Mouse (Mus musculus): ENCODE data around the gene Clca3a2.
A peak's percentile ranks its signal among the peaks of the same experiment; 100 is the strongest.
"Not testable (repeated sequence)": the region's sequence is repeated elsewhere in the genome, so short reads cannot be mapped to it uniquely, and the experiment has no call there.

The Clca3a2 gene

DNA sequence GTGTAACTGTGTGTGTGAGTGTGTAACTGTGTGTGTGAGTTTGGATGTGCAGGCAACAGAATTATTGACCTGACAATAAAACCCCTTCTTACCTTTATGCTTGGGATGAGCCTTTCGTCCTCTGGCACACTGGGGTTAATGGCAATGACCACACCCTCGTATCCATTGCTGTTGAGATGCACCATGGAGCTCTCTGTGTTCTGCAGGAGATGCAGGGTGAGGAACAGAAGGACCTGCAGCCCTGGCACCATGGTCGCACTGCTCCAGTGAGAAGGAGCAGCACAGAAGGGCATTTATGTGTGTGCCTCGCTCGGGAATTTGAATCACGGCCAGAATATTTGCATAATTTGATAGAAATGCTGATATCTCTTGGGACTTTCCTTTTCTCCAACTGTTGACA is at the start of gene Clca3a2:
Gene Clca3a2, minus strand, starts transcription at position 276 of the 400 bp plus-strand sequence.
- DNase-seq (ENCODE audit: low spot score in 2 of 2), result not testable (repeated sequence)

GRCm38 (mm10) chr3:144849584-144849983 is 30.3 kb upstream of the Clca3a2 start:
- DNase-seq (ENCODE audit: low spot score in 2 of 2), result no peak

DNA sequence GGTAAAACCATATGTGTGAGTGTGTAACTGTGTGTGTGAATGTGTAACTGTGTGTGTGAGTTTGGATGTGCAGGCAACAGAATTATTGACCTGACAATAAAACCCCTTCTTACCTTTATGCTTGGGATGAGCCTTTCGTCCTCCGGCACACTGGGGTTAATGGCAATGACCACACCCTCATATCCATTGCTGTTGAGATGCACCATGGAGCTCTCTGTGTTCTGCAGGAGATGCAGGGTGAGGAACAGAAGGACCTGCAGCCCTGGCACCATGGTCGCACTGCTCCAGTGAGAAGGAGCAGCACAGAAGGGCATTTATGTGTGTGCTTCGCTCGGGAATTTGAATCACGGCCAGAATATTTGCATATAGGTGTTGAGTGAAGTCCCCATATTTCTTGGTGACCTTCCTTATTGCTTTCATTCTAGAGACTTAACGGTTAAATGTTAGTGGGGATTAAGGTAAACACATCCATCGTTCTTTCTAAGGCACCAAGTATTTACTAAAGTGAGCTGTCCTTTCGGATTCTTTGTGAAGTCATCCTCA is 29.8 kb upstream of the Clca3a2 start, which contains the start of gene Clca3b:
Gene Clca3b, minus strand, starts transcription at position 344 of the 543 bp plus-strand sequence.
- DNase-seq (ENCODE audit: low spot score in 2 of 2), result not testable (repeated sequence)

GRCm38 (mm10) chr3:144827257-144827656 is 8.0 kb upstream of the Clca3a2 start:
- DNase-seq (ENCODE audit: low spot score in 2 of 2), result no peak

DNA sequence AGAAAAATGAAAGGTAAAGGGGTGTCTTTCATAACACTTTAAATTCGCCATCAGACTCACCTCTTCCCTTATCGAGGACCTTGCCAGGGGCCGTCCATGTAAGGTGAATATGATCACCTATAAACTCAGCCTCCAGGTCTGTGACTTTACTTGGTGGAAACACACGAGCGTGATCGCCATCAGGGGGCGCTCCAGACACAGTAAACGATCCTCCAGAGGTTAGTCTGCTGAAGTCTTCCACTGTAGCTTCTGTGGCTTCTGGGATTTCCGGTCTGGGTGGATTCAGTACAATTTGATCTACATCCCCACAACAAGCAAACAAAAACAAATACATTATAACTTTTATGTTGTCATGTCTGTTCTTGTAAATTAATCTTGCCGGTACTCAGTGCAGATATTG is 5.9 kb upstream of the Clca3a2 start:
- peak; percentile 44 to 86 for DNase-seq (ENCODE audit: low spot score in 2 of 2)

- no peak for DNase-seq (ENCODE audit: low spot score in 2 of 2)
These were observed 4.0 kb upstream of the Clca3a2 start for GRCm38 (mm10) chr3:144823331-144823730.

GRCm38 (mm10) chr3:144820632-144821031 is 1.3 kb upstream of the Clca3a2 start:
- DNase-seq (ENCODE audit: low spot score in 2 of 2), result no peak

DNA sequence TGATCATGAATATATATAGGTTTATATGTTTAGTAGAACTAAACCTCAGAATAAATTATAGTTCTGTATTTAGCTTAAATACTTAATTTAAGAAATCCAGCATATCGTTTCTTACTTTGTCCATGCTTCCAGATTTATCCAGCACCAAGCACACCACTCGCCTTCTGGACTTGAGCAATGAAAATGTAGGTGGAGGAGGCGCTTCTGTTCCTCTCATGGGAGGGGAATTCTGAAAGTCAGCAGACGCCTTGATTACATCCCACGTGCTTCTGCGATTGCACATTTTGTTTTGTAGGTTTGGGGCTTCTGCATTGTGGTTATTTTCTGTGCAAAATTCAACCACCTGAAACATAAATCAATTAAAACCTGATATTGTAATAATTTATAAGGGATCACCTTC is 6.0 kb downstream of the Clca3a2 start:
- DNase-seq (ENCODE audit: low spot score in 2 of 2), result not testable (repeated sequence)

GRCm38 (mm10) chr3:144811821-144812220 is 7.5 kb downstream of the Clca3a2 start:
- DNase-seq (ENCODE audit: low spot score in 2 of 2), result no peak

DNA sequence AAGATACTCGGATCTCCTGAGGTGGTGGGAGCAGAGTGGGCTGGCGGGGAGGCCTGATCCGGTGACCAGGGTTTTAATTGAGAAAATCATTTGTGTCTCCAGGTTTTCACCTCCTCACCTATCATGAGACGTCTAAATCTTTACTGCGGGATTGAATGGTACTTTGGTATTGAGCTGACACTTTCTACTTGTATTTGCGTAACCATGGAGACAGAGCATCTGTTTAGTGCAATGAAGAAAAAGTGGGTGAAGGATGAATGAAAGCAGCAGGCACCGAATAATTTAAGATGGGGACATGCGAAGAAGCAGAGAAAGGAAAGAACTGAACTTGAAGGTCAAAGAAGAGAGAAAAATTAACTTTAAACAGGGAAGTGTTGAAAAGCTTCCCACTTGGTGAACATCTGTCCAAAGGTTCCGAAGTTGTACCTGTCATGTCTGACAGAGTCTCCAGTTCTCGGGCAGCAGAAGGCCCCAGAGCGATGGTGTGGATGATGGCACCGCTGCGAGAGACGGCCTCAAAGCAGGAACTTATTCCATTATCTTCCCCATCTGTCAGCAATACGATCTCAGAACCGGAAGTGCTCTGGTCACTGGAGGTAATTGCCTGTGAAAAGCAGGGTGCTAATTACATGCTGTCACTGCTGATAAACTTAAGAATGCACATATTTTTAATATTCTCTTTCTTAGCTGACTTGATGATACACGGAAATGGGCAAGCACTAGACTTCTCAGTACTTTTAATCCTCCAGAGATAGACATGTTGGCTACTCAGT is 11.0 kb downstream of the Clca3a2 start:
- not testable (repeated sequence) for DNase-seq (ENCODE audit: low spot score in 2 of 2)

DNA sequence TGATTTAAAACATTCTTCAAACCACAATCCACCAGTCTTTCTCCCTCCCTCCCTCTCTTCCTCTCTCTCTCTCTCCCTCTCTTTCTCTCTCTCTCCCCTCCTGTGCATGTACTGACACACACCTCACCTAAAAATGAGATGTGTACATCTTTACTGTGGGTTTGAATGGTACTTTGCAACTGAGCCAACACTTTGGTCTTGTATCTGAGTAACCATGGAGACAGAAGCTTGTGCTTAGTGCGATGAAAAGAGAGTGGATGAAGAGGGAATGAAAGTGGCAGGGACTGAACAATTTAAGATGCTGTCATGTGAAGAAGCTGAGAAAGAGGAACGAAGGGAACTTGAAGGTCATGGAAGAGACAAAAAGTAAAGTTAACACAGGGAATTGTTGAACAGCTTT is 12.7 kb downstream of the Clca3a2 start:
- DNase-seq (ENCODE audit: low spot score in 2 of 2), result not testable (repeated sequence)

- no peak for DNase-seq (ENCODE audit: low spot score in 2 of 2)
These were observed 17.4 kb downstream of the Clca3a2 start for GRCm38 (mm10) chr3:144801861-144802260.

DNA sequence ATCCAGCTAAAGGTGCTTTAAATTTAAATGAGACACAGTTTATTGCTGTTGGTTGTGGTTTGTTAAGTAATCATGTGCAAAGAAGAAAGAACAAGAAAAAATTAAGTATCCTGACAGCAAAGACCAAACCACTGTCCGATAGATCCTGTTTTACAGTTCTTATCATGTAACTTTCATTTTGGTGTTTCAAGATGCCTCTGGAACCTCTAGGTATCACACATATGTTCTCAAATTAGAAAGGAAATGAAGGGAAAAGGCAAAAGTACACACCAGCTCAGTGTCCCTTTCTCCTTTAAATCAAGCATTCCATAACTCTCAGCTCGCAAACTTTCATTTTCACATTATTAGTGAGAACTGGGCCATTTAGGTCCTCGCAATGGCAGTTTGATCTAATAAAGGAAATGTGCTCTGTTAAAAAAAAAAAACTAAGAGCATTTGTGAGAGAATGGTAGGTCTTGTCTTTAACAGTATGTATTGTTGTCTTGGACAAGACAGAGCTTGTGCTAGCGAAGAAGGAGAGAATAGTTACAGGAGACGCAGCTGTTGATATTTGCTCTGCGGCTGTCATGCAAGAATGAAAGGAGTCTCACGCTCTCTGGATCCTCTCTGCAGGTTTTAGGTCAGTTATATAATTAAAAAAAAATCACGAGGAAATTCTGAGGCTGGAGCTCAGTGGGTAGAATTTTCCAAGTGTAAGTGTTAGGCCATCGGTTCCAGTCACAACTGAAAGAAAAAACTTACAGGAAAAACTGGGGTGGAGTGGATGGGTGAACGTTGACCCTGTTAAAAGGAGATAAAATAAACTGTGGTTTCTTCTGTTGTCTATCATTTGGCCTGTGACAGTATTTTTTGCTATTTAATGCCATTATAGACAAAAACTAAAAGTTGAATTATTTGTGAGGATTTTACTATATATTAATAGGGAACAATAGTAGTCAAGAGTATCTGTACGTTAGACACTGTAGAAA is 33.8 kb downstream of the Clca3a2 start:
- no peak for DNase-seq (ENCODE audit: low spot score in 2 of 2)

DNA sequence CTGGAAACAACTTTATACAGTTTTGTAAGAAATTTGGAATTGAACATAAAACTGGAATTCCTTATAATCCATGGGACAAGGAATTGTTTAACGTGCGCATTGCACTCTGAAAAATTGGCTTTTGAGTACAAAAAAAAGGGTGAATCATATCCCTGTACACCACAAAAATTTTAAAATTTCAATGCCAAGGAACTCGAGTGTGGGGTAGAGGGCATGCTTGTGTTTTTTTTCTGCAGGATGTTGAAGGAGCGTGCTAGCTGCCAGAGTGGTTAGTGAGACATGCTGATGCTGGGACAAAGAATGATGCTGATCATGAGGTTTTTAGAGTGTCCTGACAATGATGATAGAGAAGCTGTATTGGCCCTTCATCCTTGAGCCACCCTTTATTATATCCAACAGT is 54.1 kb downstream of the Clca3a2 start:
- no peak for DNase-seq (ENCODE audit: low spot score in 2 of 2)

GRCm38 (mm10) chr3:144761454-144761853 is 57.8 kb downstream of the Clca3a2 start:
- no peak for DNase-seq (ENCODE audit: low spot score in 2 of 2)

GRCm38 (mm10) chr3:144760592-144761309 is 58.5 kb downstream of the Clca3a2 start, which contains the start of gene Clca3a1:
TSS of gene Clca3a1 (minus strand) at chr3:144760977.
- peak in 1 of 2 experiments; percentile 49 for DNase-seq (ENCODE audit: low spot score in 2 of 2)

- DNase-seq (ENCODE audit: low spot score in 2 of 2), result no peak
These were observed 59.6 kb downstream of the Clca3a2 start for GRCm38 (mm10) chr3:144759719-144760118.

- DNase-seq (ENCODE audit: low spot score in 2 of 2), result peak in 1 of 2 experiments; percentile 63
These were observed 63.2 kb downstream of the Clca3a2 start for GRCm38 (mm10) chr3:144756103-144756502.

- no peak for DNase-seq (ENCODE audit: low spot score in 2 of 2)
These were observed 66.2 kb downstream of the Clca3a2 start for GRCm38 (mm10) chr3:144753120-144753519.

DNA sequence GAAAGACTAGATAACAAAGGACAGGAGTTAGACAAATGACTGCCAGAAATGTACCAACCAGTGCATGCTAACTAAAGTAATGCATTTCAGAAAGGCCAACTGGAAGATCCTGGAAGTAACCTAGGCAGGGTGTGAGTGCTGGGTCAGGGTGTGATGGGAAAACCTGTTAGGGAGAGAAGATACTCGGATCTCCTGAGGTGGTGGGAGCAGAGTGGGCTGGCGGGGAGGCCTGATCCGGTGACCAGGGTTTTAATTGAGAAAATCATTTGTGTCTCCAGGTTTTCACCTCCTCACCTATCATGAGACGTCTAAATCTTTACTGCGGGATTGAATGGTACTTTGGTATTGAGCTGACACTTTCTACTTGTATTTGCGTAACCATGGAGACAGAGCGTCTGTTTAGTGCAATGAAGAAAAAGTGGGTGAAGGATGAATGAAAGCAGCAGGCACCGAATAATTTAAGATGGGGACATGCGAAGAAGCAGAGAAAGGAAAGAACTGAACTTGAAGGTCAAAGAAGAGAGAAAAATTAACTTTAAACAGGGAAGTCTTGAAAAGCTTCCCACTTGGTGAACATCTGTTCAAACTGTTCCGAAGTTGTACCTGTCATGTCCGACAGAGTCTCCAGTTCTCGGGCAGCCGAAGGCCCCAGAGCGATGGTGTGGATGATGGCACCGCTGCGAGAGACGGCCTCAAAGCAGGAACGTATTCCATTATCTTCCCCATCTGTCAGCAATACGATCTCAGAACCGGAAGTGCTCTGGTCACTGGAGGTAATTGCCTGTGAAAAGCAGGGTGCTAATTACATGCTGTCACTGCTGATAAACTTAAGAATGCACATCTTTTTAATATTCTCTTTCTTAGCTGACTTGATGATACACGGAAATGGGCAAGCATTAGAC is 70.0 kb downstream of the Clca3a2 start:
- not testable (repeated sequence) for DNase-seq (ENCODE audit: low spot score in 2 of 2)
